Mouse (Mus musculus) gastrocnemius, adult 18-20 months (tissue): ENCODE measurements around the gene Htt. TPM values are rescaled to one million over a fixed set of nuclear protein-coding genes. Genes with fewer than 3 reads are reported as not detected.

Source experiments
- microRNA-seq: library from miRNA; unstranded; fragments of <30 nt; microRNA quantifications from one replicate; pipeline ENCODE4 v1.2.0, GENCODE M21; 2021
- total RNA-seq, 2 experiments: library from RNA; stranded (reverse); gene quantifications; 2 replicates each; pipeline ENCODE4 v1.2.3; 2021

Gene Htt
- total RNA-seq, 2 experiments from 2014 or later, result 6.6 to 7.0 TPM

Small RNA genes lying within 50 kb of the gene (microRNA-seq; reads per million reads assigned to microRNA genes)
- not detected for gene Mir467g

Other genes starting within 250 kb of the Htt start
- 1 to 10 TPM; 1.8 to 3.8 TPM for gene Tnip2, start 247.7 kb upstream of the Htt start, total RNA-seq
- 1 to 10 TPM in 1 of 2 experiments, under 1 TPM in 1; 0.59 to 1.4 TPM for gene Sh3bp2, start 235.9 kb upstream of the Htt start, total RNA-seq
- 10 to 100 TPM; 71.6 to 73.0 TPM for gene Add1, start 188.1 kb upstream of the Htt start, total RNA-seq
- 1 to 10 TPM; 3.2 to 3.7 TPM for gene Mfsd10, start 124.5 kb upstream of the Htt start, total RNA-seq
- gene Nop14, start 101.6 kb upstream of the Htt start, total RNA-seq, result 10 to 100 TPM; 16.4 TPM
- 1 to 10 TPM; 1.4 to 2.1 TPM for gene Grk4, start 101.4 kb upstream of the Htt start, total RNA-seq
- gene Msantd1, start 146.3 kb downstream of the Htt start, total RNA-seq, result under 1 TPM; 0.34 to 0.50 TPM
- gene Rgs12, start 187.7 kb downstream of the Htt start, total RNA-seq, result 1 to 10 TPM; 2.1 to 2.3 TPM